Mouse (Mus musculus) activated CD4-positive, CD25-positive, alpha-beta regulatory T cell (primary cell): ENCODE results near the gene Lat. TPM values are rescaled to one million over a fixed set of nuclear protein-coding genes. Genes with fewer than 3 reads are reported as not detected.

Experiments
- polyA plus RNA-seq, 2 experiments: library from polyadenylated mRNA; unstranded; fragments of 100-300 nt; shearing (Covaris generic); gene quantifications; one replicate each; pipeline ENCODE4 v1.2.1; 2017

Gene Lat
- polyA plus RNA-seq = 100 to 1,000 TPM; 699 to 796 TPM

GRCm38 (mm10) chr7:126369393-126369792, at the start of gene Lat:
Gene Lat, minus strand, starts transcription at chr7:126369570.

DNA sequence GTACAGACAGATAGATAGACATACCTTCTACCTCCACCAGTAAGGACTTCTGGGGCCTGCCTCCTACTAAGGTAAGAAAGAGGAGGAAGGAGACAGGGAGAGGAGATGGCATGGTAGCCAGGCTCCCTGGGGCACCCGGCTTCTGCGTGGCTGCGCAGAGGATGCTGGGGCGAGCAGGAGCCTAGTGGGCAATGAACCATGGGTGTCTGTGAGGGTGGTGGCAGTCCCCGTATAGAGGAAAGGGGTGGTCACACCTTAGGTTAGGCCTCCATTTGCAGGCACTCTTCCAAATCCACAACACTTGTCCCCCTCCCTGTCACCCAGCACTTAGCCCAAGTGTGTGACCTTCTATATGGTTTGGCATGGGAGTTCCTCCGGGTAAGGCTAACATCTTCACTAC, 45.4 kb upstream of the Lat start, which contains the start of gene Cd19:
Cd19 (minus strand) TSS at position 165 of the 400 bp plus-strand sequence.

DNA sequence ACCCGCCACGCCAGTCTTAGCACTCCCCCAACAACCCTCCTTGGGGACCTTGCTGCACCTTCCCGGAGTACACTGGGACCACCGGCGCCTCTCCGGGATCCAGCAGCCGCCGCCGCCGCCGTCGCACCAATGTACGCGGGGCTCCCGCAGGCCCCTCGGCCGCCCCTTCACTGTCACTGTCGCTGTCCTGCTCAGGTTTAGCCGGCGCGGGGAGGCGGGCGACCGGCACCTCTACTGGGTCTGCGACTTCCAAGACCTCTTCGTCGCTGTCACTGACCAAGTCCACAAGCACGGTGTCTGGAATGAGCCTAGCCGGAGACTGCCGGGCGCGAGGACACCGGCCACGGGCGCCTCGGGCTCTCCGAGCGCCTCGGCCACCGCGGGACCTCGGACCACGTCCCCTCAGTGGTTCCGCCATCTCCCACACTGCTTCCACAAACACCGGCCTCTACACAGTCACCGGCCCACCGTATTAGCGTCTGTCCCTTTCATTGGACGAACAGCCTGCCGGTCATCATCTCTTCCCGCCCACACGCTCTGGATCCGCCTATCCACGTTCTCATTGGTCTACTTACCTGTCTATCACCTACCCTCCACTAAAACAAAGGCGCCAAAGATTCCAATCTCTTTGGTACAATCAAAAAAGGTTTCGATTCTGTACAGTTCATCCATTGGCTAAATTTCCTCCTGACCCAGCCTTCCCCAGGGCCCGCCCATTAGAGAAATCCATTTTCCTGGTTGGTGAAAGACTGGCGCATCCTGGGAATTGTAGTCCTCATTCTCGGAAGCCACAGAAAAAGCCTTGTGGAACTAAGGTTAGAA, 27.1 kb upstream of the Lat start, which contains the start of gene Nfatc2ip:
Nfatc2ip (minus strand) TSS at position 440 of the 822 bp plus-strand sequence.

GRCm38 (mm10) chr7:126377278-126378158, 8.1 kb upstream of the Lat start, which contains the start of gene Spns1:
Gene Spns1, minus strand, starts transcription at chr7:126377450.

Other genes starting within 250 kb of the Lat start
- gene Xpo6, start 169.1 kb downstream of the Lat start, polyA plus RNA-seq = 100 to 1,000 TPM; 122 to 156 TPM
- gene Sbk1, start 97.0 kb downstream of the Lat start, polyA plus RNA-seq = 10 to 100 TPM; 39.1 to 41.3 TPM
- gene Spns1, start 7.9 kb upstream of the Lat start, polyA plus RNA-seq = 10 to 100 TPM; 43.1 to 44.7 TPM
- gene Nfatc2ip, start 27.2 kb upstream of the Lat start, polyA plus RNA-seq = 1 to 10 TPM; 4.7 to 6.0 TPM
- gene Cd19, start 45.3 kb upstream of the Lat start, polyA plus RNA-seq = 1 to 10 TPM; 2.7 to 6.1 TPM
- gene Rabep2, start 59.2 kb upstream of the Lat start, polyA plus RNA-seq = 10 to 100 TPM; 43.4 to 61.1 TPM
- under 1 TPM; 0.60 to 0.97 TPM for gene Atp2a1, start 93.5 kb upstream of the Lat start, polyA plus RNA-seq
- gene Sh2b1, start 105.9 kb upstream of the Lat start, polyA plus RNA-seq = 10 to 100 TPM; 36.2 to 52.7 TPM
- gene Tufm, start 117.8 kb upstream of the Lat start, polyA plus RNA-seq = 100 to 1,000 TPM in 1 of 2 experiments, 10 to 100 TPM in 1; 97.6 to 106 TPM
- 100 to 1,000 TPM in 1 of 2 experiments, 10 to 100 TPM in 1; 94.3 to 103 TPM for gene Atxn2l, start 133.9 kb upstream of the Lat start, polyA plus RNA-seq
- 100 to 1,000 TPM; 180 to 184 TPM for gene Eif3c, start 196.8 kb upstream of the Lat start, polyA plus RNA-seq
- 1 to 10 TPM in 1 of 2 experiments, under 1 TPM in 1; 0.98 to 4.1 TPM for gene Apobr, start 215.4 kb upstream of the Lat start, polyA plus RNA-seq
- 100 to 1,000 TPM in 1 of 2 experiments, 10 to 100 TPM in 1; 50.3 to 115 TPM for gene Cln3, start 216.2 kb upstream of the Lat start, polyA plus RNA-seq
- under 1 TPM in 1 of 2 experiments, not detected in 1; 0.17 TPM for gene Il27, start 225.4 kb upstream of the Lat start, polyA plus RNA-seq